Mouse (Mus musculus): ENCODE measurements around the gene Thap4. TPM values are rescaled to one million over a fixed set of nuclear protein-coding genes. Genes with fewer than 3 reads are reported as not detected.

Thap4 gene
- polyA plus RNA-seq, 1 experiment = 17.2 TPM

GRCm38 (mm10) chr1:93654798-93655197 is 99.9 kb downstream of the Thap4 start:
- DNase-seq (ENCODE audit: low read depth in 1 of 2, low spot score in 2 of 2) = no peak
- Histone ChIP-seq H3K27me3 (ENCODE audit: control insufficient read depth, insufficient read depth, low read length) (no peaks in the 10 kb centered on the region), H3K4me1 (ENCODE audit: control insufficient read depth, insufficient read depth, insufficient read length) (no peaks in the 10 kb centered on the region), H3K27ac (ENCODE audit: insufficient read depth, low read length) (no peak overlapping the region), H3K36me3 (ENCODE audit: control insufficient read depth, insufficient read depth, low read length) (no peaks in the 10 kb centered on the region), H3K4me3 (ENCODE audit: extremely low read depth, insufficient read depth, insufficient read length) (no peak overlapping the region)
- WGBS = 78% methylated on average over 2 of the region's 2 CpGs
- TF ChIP-seq POLR2A (IDR thresholded peaks at IDR 0.05; ENCODE audit: low read depth, low read length) = no peak
- TF ChIP-seq CTCF (IDR thresholded peaks at IDR 0.05; ENCODE audit: extremely low read depth, insufficient read depth, insufficient read length, insufficient replicate concordance) = no peak

GRCm38 (mm10) chr1:93654275-93654674 is 100.4 kb downstream of the Thap4 start:
- no peak overlapping the region for H3K4me3 ChIP-seq (ENCODE audit: extremely low read depth, insufficient read depth, insufficient read length)
- H3K4me1 ChIP-seq (ENCODE audit: control insufficient read depth, insufficient read depth, insufficient read length) = no peaks in the 10 kb centered on the region
- no peaks in the 10 kb centered on the region for H3K36me3 ChIP-seq (ENCODE audit: control insufficient read depth, insufficient read depth, low read length)
- no peak overlapping the region for H3K27ac ChIP-seq (ENCODE audit: insufficient read depth, low read length)
- TF ChIP-seq CTCF (IDR thresholded peaks at IDR 0.05; ENCODE audit: extremely low read depth, insufficient read depth, insufficient read length, insufficient replicate concordance) (no peak), POLR2A (IDR thresholded peaks at IDR 0.05; ENCODE audit: low read depth, low read length) (no peak)
- no peak for DNase-seq (ENCODE audit: low read depth in 1 of 2, low spot score in 2 of 2)
- no peaks in the 10 kb centered on the region for H3K27me3 ChIP-seq (ENCODE audit: control insufficient read depth, insufficient read depth, low read length)
- WGBS = 12% methylated on average over 2 of the region's 2 CpGs

Other genes starting within 250 kb of the Thap4 start
- 1.4 and 1.7 TPM in 2 replicates for gene Farp2, start 242.8 kb downstream of the Thap4 start, polyA plus RNA-seq (2012; rRNA removed)
- gene Stk25, start 96.2 kb downstream of the Thap4 start, polyA plus RNA-seq (2012; rRNA removed) = 63.2 and 65.6 TPM in 2 replicates
- gene Bok, start 69.2 kb downstream of the Thap4 start, polyA plus RNA-seq (2012; rRNA removed) = 37.2 and 43.6 TPM in 2 replicates
- gene Atg4b, start 3.4 kb downstream of the Thap4 start, polyA plus RNA-seq (2012; rRNA removed) = 38.5 and 43.0 TPM in 2 replicates
- 43.7 and 44.0 TPM in 2 replicates for gene Dtymk, start 47.1 kb upstream of the Thap4 start, polyA plus RNA-seq (2012; rRNA removed)
- 7.1 and 7.6 TPM in 2 replicates for gene Ing5, start 49.1 kb upstream of the Thap4 start, polyA plus RNA-seq (2012; rRNA removed)
- 17.0 and 20.3 TPM in 2 replicates for gene D2hgdh, start 70.0 kb upstream of the Thap4 start, polyA plus RNA-seq (2012; rRNA removed)
- gene Gal3st2, start 106.4 kb upstream of the Thap4 start, polyA plus RNA-seq (2012; rRNA removed) = 0.94 and 3.8 TPM in 2 replicates
- gene Gal3st2b, start 163.4 kb upstream of the Thap4 start, polyA plus RNA-seq (2012; rRNA removed) = 3.5 and 3.7 TPM in 2 replicates
- gene Gal3st2c, start 235.6 kb upstream of the Thap4 start, polyA plus RNA-seq (2012; rRNA removed) = 0.04 and 0.05 TPM in 2 replicates

Measured in spleen, adult 2 months (tissue).